Mouse (Mus musculus): Measurements from ENCODE around the gene Ulk1. TPM values are rescaled to one million over a fixed set of nuclear protein-coding genes. Genes with fewer than 3 reads are reported as not detected.

Ulk1 gene
- total RNA-seq (2023) = 100 to 1,000 TPM; 122 to 130 TPM

DNA sequence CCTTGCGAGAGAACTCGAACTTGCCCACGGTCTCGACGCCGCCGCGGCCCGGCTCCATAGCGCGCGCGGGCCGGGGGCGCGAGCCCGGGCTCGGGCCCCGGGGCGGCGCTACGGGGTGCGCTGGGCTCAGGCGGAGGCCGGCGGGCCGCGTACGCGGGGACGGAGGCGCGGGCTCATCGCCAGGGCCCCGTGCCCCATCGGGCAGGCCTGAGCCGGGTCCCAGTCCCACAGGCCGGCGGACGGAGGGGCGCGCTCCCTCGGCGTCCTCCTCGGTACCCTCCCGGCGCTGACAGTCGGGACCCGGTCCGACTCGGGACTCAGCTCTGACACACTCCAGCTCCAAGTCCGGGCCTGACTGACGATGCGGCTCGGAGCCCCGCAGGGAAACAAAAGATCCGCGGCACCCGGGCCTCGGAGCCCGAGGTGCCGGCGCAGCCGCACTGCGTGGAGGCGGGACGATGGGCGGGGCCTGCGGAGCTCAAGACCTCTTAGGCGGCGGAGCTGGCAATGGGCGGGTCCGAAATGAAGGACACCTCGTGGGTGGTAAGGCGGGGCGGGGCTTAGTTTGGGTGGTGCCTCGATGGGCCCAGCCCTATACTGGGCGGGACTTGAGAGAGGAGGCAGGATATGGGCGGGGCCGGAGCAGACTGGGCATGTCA, at the start of gene Ulk1:
Ulk1 (minus strand) TSS at position 431 of the 659 bp plus-strand sequence.

DNA sequence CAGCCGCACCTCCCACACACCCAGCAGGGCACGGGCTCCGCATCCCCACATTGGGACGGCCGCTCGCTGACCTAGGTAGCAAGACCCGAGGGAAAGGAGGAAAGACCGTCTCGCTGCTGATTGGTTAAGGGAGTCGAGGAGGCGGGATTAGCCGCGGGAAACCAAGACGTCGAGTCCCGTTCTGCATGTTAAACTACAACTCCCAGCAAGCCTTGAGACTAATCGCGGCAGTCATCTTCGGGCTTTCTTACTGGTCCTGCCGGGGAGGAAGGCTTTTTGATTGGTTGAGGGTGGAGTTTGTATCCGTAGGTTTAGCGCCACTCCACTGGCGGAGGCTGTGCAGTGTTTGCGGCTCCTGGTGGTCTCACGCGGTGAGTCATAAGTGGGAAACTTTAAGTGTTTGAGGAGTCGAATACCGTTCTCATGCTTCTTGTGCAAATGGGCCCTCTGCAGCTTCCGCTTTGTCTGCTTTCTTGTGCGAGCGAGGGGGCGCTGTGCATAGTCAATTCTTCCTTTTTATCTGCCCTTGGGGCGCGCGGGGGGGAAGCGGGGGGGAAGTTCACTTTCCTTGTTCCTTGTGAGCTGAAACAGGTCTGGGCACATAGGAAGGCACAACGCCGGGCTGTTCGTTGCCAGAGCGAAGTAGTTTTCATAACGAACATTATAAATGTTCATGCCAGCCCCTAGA, 29.9 kb upstream of the Ulk1 start, which contains the start of the genes Hscb and Chek2:
Hscb (minus strand) TSS at position 100 of the 688 bp plus-strand sequence.
Chek2 (plus strand) TSS at position 302 of the 688 bp plus-strand sequence.

DNA sequence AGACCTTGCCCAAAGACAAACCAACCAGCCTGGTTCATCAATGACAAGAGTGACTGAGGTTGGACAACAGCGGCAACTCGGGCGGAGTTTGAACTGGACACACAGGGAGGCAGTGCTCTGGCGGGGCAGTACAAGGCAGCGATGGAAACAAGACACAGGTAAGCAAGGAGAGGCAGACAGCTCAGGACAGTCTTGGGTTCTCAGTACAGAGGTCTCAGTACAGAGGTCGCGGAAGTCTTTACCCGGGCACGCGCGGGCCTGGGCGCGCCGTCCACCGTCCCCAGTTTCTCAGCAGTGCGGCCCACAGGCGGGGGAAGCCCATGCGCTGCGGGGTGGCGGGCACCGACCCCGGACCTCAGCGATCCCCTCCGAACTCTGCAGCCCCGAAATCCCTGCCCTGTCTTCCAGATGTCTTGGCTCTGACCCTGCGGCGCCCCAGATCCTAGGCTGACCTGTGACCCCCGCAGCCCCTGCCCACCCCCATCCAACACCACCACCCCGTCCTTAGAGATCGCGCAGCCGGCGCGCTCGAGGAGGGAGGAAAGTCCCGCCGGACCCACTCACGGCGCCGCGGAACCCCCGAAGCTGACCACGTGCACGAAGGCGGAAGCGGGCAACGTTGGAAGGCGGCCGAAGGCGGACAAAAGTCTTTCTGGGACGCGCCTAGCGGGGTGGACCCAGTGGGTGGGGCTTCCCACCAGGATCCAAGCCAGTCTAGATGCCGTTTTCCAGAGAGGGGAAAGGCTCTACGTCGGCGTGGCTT, 29.7 kb downstream of the Ulk1 start, which contains the start of gene Pus1:
Pus1 (minus strand) TSS at position 662 of the 763 bp plus-strand sequence.

DNA sequence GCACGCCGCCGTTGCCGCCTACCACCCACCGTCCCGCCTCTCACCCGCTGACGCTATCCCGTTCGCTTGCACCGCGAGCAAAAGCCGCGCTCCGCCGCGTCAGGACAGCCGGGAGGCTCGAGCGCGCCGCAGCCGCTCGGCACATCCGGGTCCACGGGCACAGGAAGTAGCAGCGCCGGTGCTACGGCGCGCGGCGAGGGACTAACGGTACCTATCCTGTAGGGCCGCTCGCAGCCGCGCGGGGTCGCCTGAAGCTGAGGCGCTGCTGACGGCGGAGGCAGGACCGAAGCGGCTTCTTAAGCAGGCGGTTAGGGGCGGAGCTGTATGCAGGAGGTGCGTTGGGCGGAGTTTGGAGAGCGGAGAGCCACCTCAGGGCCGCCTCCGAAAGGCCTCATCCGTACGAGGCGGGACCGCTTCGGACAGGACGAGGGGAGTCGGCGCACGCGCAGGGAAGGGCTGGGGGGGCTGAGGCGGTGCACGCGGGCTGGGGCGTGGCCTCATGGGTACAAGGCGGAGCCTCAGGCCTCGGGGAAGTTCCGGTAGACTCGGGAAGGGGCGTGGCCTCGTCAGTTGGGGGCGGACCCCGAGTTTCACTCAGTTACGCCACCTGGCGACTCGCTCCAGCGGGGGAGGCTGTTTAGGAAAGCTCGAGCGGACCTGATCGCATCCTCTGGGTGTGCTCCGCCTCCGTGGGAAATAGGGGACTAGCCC, 39.3 kb downstream of the Ulk1 start, which contains the start of gene Ep400:
Ep400 (minus strand) TSS at position 270 of the 711 bp plus-strand sequence.

Other genes starting within 250 kb of the Ulk1 start
- gene Noc4l, start 156.7 kb downstream of the Ulk1 start, total RNA-seq (2023) = 10 to 100 TPM; 28.9 to 42.5 TPM
- 10 to 100 TPM; 23.6 to 28.8 TPM for gene Ddx51, start 156.6 kb downstream of the Ulk1 start, total RNA-seq (2023)
- gene Ep400, start 39.4 kb downstream of the Ulk1 start, total RNA-seq (2023) = 100 to 1,000 TPM; 170 to 179 TPM
- 10 to 100 TPM; 20.6 to 21.8 TPM for gene Pus1, start 29.4 kb downstream of the Ulk1 start, total RNA-seq (2023)
- gene Hscb, start 29.7 kb upstream of the Ulk1 start, total RNA-seq (2023) = 10 to 100 TPM; 19.1 to 22.1 TPM
- gene Chek2, start 29.9 kb upstream of the Ulk1 start, total RNA-seq (2023) = 1 to 10 TPM; 6.7 to 9.7 TPM
- 1 to 10 TPM; 4.0 to 5.1 TPM for gene Ttc28, start 69.7 kb upstream of the Ulk1 start, total RNA-seq (2023)